Comparison of ENCODE assay signal across 8 mouse cellular contexts in the genomic region with DNA sequence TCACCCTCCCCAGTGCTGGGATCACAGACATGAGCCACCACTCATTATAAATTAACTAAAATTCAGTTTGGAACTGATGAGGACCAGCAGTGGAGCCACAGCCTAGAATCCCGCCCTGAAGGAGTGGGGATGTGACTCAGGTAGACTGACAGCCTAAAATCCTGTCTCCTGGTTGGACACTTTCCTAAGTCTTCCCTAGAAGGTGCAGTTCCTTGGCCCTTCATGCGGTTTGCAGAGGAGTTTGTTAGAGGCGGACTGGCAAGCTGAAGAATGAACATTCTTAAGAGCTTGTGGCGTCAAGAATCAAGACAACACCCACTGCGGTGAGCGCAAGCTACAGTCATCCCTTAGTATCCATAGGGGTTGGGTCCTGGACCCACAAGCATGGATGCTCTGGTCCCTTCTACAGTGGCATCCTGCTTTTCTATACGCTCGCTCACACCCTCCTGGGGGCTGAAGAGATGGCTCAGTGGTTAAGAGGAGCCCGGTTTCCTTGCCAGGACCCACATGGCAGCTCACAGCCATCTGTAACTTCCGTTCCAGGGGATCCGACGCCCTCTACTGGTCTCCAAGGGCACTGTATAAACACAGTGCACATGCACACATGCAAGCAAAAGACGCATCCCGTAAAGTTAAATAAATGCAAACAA. TPM values are rescaled to one million over a fixed set of nuclear protein-coding genes. Genes with fewer than 3 reads are reported as not detected.
A peak's percentile ranks its signal among the peaks of the same experiment; 100 is the strongest.
DNase-seq lines count a peak whose midpoint lies in the region; ATAC-seq and TF ChIP-seq lines count a peak whose summit lies in the region.

No protein-coding gene starts in this region.

- no peak for TF ChIP-seq POLR2A in spleen, adult 2 months (IDR thresholded peaks at IDR 0.05; ENCODE audit: low read depth, low read length)

- H3K9me3 ChIP-seq in liver, embryonic 15.5 days (replicated peaks), result no peaks in the 10 kb centered on the region
- H3K9me3 ChIP-seq in stomach, embryonic 16.5 days (replicated peaks; ENCODE audit: control insufficient read depth, low read length), result no peaks in the 10 kb centered on the region

- H3K36me3 ChIP-seq in spleen, adult 2 months (ENCODE audit: control insufficient read depth, insufficient read depth, low read length), result peaks cover 13% of the 10 kb centered on the region
- peaks cover 31% of the 10 kb centered on the region for H3K36me3 ChIP-seq in liver, embryonic 15.5 days (replicated peaks)
- no peaks in the 10 kb centered on the region for H3K36me3 ChIP-seq in stomach, embryonic 16.5 days (ENCODE audit: control insufficient read depth, insufficient read depth, low read length)

- WGBS in spleen, adult 2 months, result 56% methylated on average over 14 of the region's 14 CpGs
- WGBS in liver, embryonic 15.5 days (ENCODE audit: insufficient replicate concordance), result 42% methylated on average over 14 of the region's 14 CpGs
- WGBS in stomach, embryonic 16.5 days, result 55% methylated on average over 14 of the region's 14 CpGs

- no peak overlapping the region for H3K27ac ChIP-seq in spleen, adult 2 months (ENCODE audit: insufficient read depth, low read length)
- H3K27ac ChIP-seq in liver, embryonic 15.5 days (replicated peaks), result no peak overlapping the region
- no peak overlapping the region for H3K27ac ChIP-seq in stomach, embryonic 16.5 days (ENCODE audit: low read length)

- no peak overlapping the region for H3K9ac ChIP-seq in liver, embryonic 15.5 days
- H3K9ac ChIP-seq in stomach, embryonic 16.5 days (ENCODE audit: low read length), result peak overlapping the region; percentile 84

- peaks cover 3% of the 10 kb centered on the region for H3K4me1 ChIP-seq in spleen, adult 2 months (ENCODE audit: control insufficient read depth, insufficient read depth, insufficient read length)
- H3K4me1 ChIP-seq in liver, embryonic 15.5 days (replicated peaks), result peaks cover 39% of the 10 kb centered on the region
- peaks cover 4% of the 10 kb centered on the region for H3K4me1 ChIP-seq in stomach, embryonic 16.5 days (ENCODE audit: control insufficient read depth, insufficient read depth, low read length)

- peak; percentile 42 for ATAC-seq in granulocyte monocyte progenitor cell, adult 5-6 weeks (replicated peaks; ENCODE audit: poor library complexity, severe bottlenecking)
- ATAC-seq in liver, embryonic 15.5 days (ENCODE audit: insufficient read depth), result no peak
- no peak for ATAC-seq in stomach, embryonic 16.5 days (ENCODE audit: insufficient read depth, low FRiP score)
- no peak for ATAC-seq in erythroid progenitor cell, adult 5-6 weeks (replicated peaks; ENCODE audit: low FRiP score, poor library complexity, severe bottlenecking)

- H3K27me3 ChIP-seq in spleen, adult 2 months (ENCODE audit: control insufficient read depth, insufficient read depth, low read length), result no peaks in the 10 kb centered on the region
- peaks cover 25% of the 10 kb centered on the region for H3K27me3 ChIP-seq in liver, embryonic 15.5 days
- no peaks in the 10 kb centered on the region for H3K27me3 ChIP-seq in stomach, embryonic 16.5 days (ENCODE audit: control insufficient read depth, insufficient read depth, low read length)

- peak overlapping the region; percentile 76; the same call in 1 of the 2 replicates for H3K4me3 ChIP-seq in spleen, adult 2 months (ENCODE audit: extremely low read depth, insufficient read depth, insufficient read length)
- peak overlapping the region; percentile 67 for H3K4me3 ChIP-seq in liver, embryonic 15.5 days (replicated peaks)
- H3K4me3 ChIP-seq in stomach, embryonic 16.5 days (replicated peaks; ENCODE audit: low read length), result peak overlapping the region; percentile 62

- peak overlapping the region; percentile 95 for H3K4me2 ChIP-seq in liver, embryonic 15.5 days
- H3K4me2 ChIP-seq in stomach, embryonic 16.5 days (ENCODE audit: low read depth, low read length), result peak overlapping the region; percentile 83

- DNase-seq in adrenal gland, postnatal 14 days, result peak; percentile 61
- no peak for DNase-seq in adrenal gland, postnatal 25 days
- DNase-seq in spleen, adult 2 months (ENCODE audit: low read depth in 1 of 2, low spot score in 2 of 2), result no peak
- DNase-seq in spleen, adult 18-20 months, result no peak

- 0 out of 2 replicates have a peak, but pooled peaks have one; percentile 4 for TF ChIP-seq CTCF in spleen, adult 2 months (IDR thresholded peaks at IDR 0.05; ENCODE audit: extremely low read depth, insufficient read depth, insufficient read length, insufficient replicate concordance)

RNA-seq across cellular contexts. Expression of a gene that starts 8.3 kb away (rescaled TPM):
- 54.4 and 57.8 TPM in 2 replicates for total RNA-seq in adrenal gland, postnatal 14 days (2021)
- 62.5 and 64.7 TPM in 2 replicates for total RNA-seq in adrenal gland, postnatal 25 days (2021)
- 67.8 and 83.4 TPM in 2 replicates for polyA plus RNA-seq in spleen, adult 2 months (2012; rRNA removed)
- 24.0 and 34.2 TPM in 2 replicates for total RNA-seq in granulocyte monocyte progenitor cell, adult 5-6 weeks (2014; fragmentation: Nextera tagmentation)
- 16.9 and 20.3 TPM in 2 replicates for total RNA-seq in granulocyte monocyte progenitor cell, adult 5-6 weeks (2017)
- polyA plus RNA-seq in liver, embryonic 15.5 days (2015; fragmentation: Nextera tagmentation; extraction: Ambion mirVana), result 38.3 and 42.6 TPM in 2 replicates
- 87.1 and 89.1 TPM in 2 replicates for polyA plus RNA-seq in stomach, embryonic 16.5 days (2015; fragmentation: Nextera tagmentation; extraction: Ambion mirVana)
- total RNA-seq in erythroid progenitor cell, adult 5-6 weeks (2015; ENCODE audit: low replicate concordance), result 23.9 and 35.7 TPM in 2 replicates
- 17.8 and 18.1 TPM in 2 replicates for total RNA-seq in erythroid progenitor cell, adult 5-6 weeks (2017; ENCODE audit: low replicate concordance)

RNA-seq across cellular contexts. Expression of a gene that starts 8.4 kb away (rescaled TPM):
- total RNA-seq in adrenal gland, postnatal 14 days (2021), result 14.8 and 17.2 TPM in 2 replicates
- 17.3 and 23.3 TPM in 2 replicates for total RNA-seq in adrenal gland, postnatal 25 days (2021)
- 15.1 and 20.2 TPM in 2 replicates for polyA plus RNA-seq in spleen, adult 2 months (2012; rRNA removed)
- 0.43 and 2.5 TPM in 2 replicates for total RNA-seq in granulocyte monocyte progenitor cell, adult 5-6 weeks (2014; fragmentation: Nextera tagmentation)
- 1.9 and 4.5 TPM in 2 replicates for total RNA-seq in granulocyte monocyte progenitor cell, adult 5-6 weeks (2017)
- polyA plus RNA-seq in liver, embryonic 15.5 days (2015; fragmentation: Nextera tagmentation; extraction: Ambion mirVana), result 0.15 and 0.20 TPM in 2 replicates
- 0.26 and 0.27 TPM in 2 replicates for polyA plus RNA-seq in stomach, embryonic 16.5 days (2015; fragmentation: Nextera tagmentation; extraction: Ambion mirVana)
- not detected in 2 replicates for total RNA-seq in erythroid progenitor cell, adult 5-6 weeks (2015; ENCODE audit: low replicate concordance)
- total RNA-seq in erythroid progenitor cell, adult 5-6 weeks (2017; ENCODE audit: low replicate concordance), result 0.13 TPM in 1 of 2 replicates, not detected in the other

RNA-seq across cellular contexts. Expression of a gene that starts 10.6 kb away (rescaled TPM):
- total RNA-seq in adrenal gland, postnatal 14 days (2021), result 20.0 and 21.5 TPM in 2 replicates
- 26.5 and 28.7 TPM in 2 replicates for total RNA-seq in adrenal gland, postnatal 25 days (2021)
- 26.3 and 33.3 TPM in 2 replicates for polyA plus RNA-seq in spleen, adult 2 months (2012; rRNA removed)
- total RNA-seq in granulocyte monocyte progenitor cell, adult 5-6 weeks (2014; fragmentation: Nextera tagmentation), result 3.5 and 12.4 TPM in 2 replicates
- 13.5 and 21.5 TPM in 2 replicates for total RNA-seq in granulocyte monocyte progenitor cell, adult 5-6 weeks (2017)
- polyA plus RNA-seq in liver, embryonic 15.5 days (2015; fragmentation: Nextera tagmentation; extraction: Ambion mirVana), result 4.2 and 5.1 TPM in 2 replicates
- 11.0 and 14.8 TPM in 2 replicates for polyA plus RNA-seq in stomach, embryonic 16.5 days (2015; fragmentation: Nextera tagmentation; extraction: Ambion mirVana)
- total RNA-seq in erythroid progenitor cell, adult 5-6 weeks (2015; ENCODE audit: low replicate concordance), result 2.1 and 4.0 TPM in 2 replicates
- 0.83 and 4.0 TPM in 2 replicates for total RNA-seq in erythroid progenitor cell, adult 5-6 weeks (2017; ENCODE audit: low replicate concordance)

RNA-seq across cellular contexts. Expression of a gene that starts 12.6 kb away (rescaled TPM):
- total RNA-seq in adrenal gland, postnatal 14 days (2021), result 145 and 164 TPM in 2 replicates
- total RNA-seq in adrenal gland, postnatal 25 days (2021), result 109 and 113 TPM in 2 replicates
- 46.4 and 69.8 TPM in 2 replicates for polyA plus RNA-seq in spleen, adult 2 months (2012; rRNA removed)
- 56.5 and 77.6 TPM in 2 replicates for total RNA-seq in granulocyte monocyte progenitor cell, adult 5-6 weeks (2014; fragmentation: Nextera tagmentation)
- total RNA-seq in granulocyte monocyte progenitor cell, adult 5-6 weeks (2017), result 62.2 and 79.8 TPM in 2 replicates
- 81.2 and 96.6 TPM in 2 replicates for polyA plus RNA-seq in liver, embryonic 15.5 days (2015; fragmentation: Nextera tagmentation; extraction: Ambion mirVana)
- 126 and 148 TPM in 2 replicates for polyA plus RNA-seq in stomach, embryonic 16.5 days (2015; fragmentation: Nextera tagmentation; extraction: Ambion mirVana)
- total RNA-seq in erythroid progenitor cell, adult 5-6 weeks (2015; ENCODE audit: low replicate concordance), result 23.1 and 38.2 TPM in 2 replicates
- total RNA-seq in erythroid progenitor cell, adult 5-6 weeks (2017; ENCODE audit: low replicate concordance), result 14.1 and 17.5 TPM in 2 replicates

RNA-seq across cellular contexts. Expression of a gene that starts 13.9 kb away (rescaled TPM):
- total RNA-seq in adrenal gland, postnatal 14 days (2021), result 43.3 and 44.7 TPM in 2 replicates
- 63.0 and 82.8 TPM in 2 replicates for total RNA-seq in adrenal gland, postnatal 25 days (2021)
- polyA plus RNA-seq in spleen, adult 2 months (2012; rRNA removed), result 55.1 and 75.0 TPM in 2 replicates
- total RNA-seq in granulocyte monocyte progenitor cell, adult 5-6 weeks (2014; fragmentation: Nextera tagmentation), result 1.6 and 7.4 TPM in 2 replicates
- total RNA-seq in granulocyte monocyte progenitor cell, adult 5-6 weeks (2017), result 4.7 and 5.4 TPM in 2 replicates
- polyA plus RNA-seq in liver, embryonic 15.5 days (2015; fragmentation: Nextera tagmentation; extraction: Ambion mirVana), result 9.1 and 9.2 TPM in 2 replicates
- 23.5 and 27.5 TPM in 2 replicates for polyA plus RNA-seq in stomach, embryonic 16.5 days (2015; fragmentation: Nextera tagmentation; extraction: Ambion mirVana)
- 1.3 and 1.4 TPM in 2 replicates for total RNA-seq in erythroid progenitor cell, adult 5-6 weeks (2015; ENCODE audit: low replicate concordance)
- 3.0 and 4.5 TPM in 2 replicates for total RNA-seq in erythroid progenitor cell, adult 5-6 weeks (2017; ENCODE audit: low replicate concordance)
